Mouse (Mus musculus) limb, embryonic 10.5 days (tissue): ENCODE measurements at regions not wholly inside any gene's neighbourhood (a gene's known extent, or its start where the extent isn't known, plus 50 kb on each side); places are given as distances from the start of the nearest gene placed in this dataset.

ENCODE experiments used
- DNase-seq: peaks from one replicate; pipeline ENCODE4 v3.0.0-alpha.2; 2017; ENCODE audit warnings: low spot score
- H3K27ac ChIP-seq: fragments of 300-500 bp; sonication (generic); 2 replicates; pipeline ENCODE4 v1.5.1; 2016; ENCODE audit warnings: mild to moderate bottlenecking
- H3K27me3 ChIP-seq: fragments of 300-500 bp; sonication (generic); 2 replicates; pipeline ENCODE4 v1.6.1; 2016; ENCODE audit warnings: low read depth, mild to moderate bottlenecking; ENCODE audit not compliant: poor library complexity, severe bottlenecking
- H3K36me3 ChIP-seq: fragments of 300-500 bp; sonication (generic); 2 replicates; pipeline ENCODE4 v1.6.1; 2016; ENCODE audit warnings: mild to moderate bottlenecking, moderate library complexity
- H3K4me1 ChIP-seq: fragments of 300-500 bp; sonication (generic); 2 replicates; pipeline ENCODE4 v1.6.1; 2016
- H3K4me3 ChIP-seq: fragments of 300-500 bp; sonication (generic); 2 replicates; pipeline ENCODE4 v1.5.1; 2016; ENCODE audit warnings: mild to moderate bottlenecking, moderate library complexity
- H3K9me3 ChIP-seq: fragments of 300-500 bp; sonication (generic); replicated peaks from 2 replicates; pipeline ENCODE4 v1.6.1; 2016; ENCODE audit warnings: mild to moderate bottlenecking
- WGBS: fragments of 180-500 bp; shearing (Covaris S2); methylation state at CpG from one replicate; pipeline ENCODE4 v1.1.7; 2016; 5-methylcytosine and 5-hydroxymethylcytosine counted together

DNA sequence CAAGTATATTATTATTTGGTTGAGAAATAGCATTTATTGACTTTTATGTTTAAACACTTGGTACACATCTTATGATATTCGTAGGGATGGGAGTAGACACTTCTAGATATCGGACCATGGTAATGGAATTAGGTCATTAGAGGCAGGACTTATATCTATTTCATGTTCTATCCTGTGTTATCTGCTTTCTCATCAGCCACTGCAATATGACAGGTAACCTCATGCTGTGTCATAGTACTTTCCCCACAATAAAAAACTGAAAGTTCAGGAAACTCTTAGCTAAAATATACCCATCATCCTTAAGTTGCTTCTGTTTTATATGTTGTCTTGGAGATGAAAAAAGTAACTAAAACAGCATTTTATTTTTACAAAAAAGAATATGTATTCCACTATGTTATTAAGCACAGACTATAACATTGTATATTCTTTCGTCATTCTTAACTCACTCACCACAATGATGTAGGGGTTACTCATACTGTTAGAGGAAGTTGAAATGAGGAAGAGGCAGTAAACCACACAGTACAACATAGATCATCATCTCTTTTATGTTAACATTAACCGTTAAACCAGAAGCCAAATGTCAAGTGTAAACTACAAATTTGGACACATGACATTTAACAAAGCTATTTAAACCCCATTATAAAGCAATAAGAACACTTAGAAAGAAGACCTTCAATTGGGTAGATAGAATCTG, 221.8 kb downstream of the 4930474N05Rik start:
- no peaks in the 10 kb centered on the region for H3K36me3 ChIP-seq
- no peak overlapping the region for H3K4me3 ChIP-seq
- no peak overlapping the region for H3K27ac ChIP-seq
- no peaks in the 10 kb centered on the region for H3K4me1 ChIP-seq
- 92% methylated on average over 4 of the region's 4 CpGs for WGBS
- no peaks in the 10 kb centered on the region for H3K9me3 ChIP-seq
- no peaks in the 10 kb centered on the region for H3K27me3 ChIP-seq
- no peak for DNase-seq

DNA sequence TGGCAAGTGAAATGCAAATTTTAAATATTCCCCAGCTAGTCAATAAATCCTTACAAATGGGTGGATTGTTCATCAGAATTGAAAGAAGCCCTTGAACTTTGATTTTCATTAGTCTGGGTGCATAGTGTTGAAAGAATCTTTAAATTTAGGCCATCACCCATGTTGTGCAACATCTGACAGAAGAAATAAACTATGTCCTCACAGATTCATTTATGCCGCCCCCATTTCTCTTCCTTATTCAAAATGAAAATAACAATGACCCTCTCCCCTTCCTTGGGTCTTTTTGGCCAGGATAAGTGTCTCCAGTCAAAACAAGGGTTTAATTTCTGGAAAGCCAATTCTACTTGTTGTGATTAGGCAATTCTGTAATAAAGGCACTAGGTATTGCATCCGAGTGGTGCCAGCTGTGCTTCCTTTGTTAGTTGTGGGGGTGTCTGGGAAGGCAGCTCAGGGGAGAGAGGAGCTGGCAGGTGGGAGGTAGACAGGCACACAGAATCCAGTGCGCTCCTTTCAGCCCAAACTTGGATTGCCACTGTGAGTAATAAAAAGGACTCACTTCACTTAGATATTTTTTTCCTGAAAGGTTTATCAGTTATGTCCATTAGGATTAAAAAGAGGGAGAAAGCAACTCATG, 233.7 kb downstream of the 4930474N05Rik start:
- no peak overlapping the region for H3K27ac ChIP-seq
- WGBS, result 72% methylated on average over 3 of the region's 3 CpGs
- H3K4me1 ChIP-seq, result no peaks in the 10 kb centered on the region
- H3K27me3 ChIP-seq, result no peaks in the 10 kb centered on the region
- H3K4me3 ChIP-seq, result no peak overlapping the region
- H3K36me3 ChIP-seq, result no peaks in the 10 kb centered on the region
- no peak for DNase-seq
- H3K9me3 ChIP-seq, result no peaks in the 10 kb centered on the region

- Histone ChIP-seq H3K36me3 (no peaks in the 10 kb centered on the region), H3K27ac (no peak overlapping the region), H3K4me1 (no peaks in the 10 kb centered on the region), H3K4me3 (no peak overlapping the region), H3K9me3 (no peaks in the 10 kb centered on the region), H3K27me3 (no peaks in the 10 kb centered on the region)
- WGBS, result 84% methylated on average over 1 of the region's 1 CpGs
- no peak for DNase-seq
Measured at GRCm38 (mm10) chr14:36340832-36341231, 246.1 kb downstream of the 4930474N05Rik start.
